ENCODE assay signal across 9 mouse cellular contexts in genomic region chr16:76406897-76407296, GRCm38 (mm10). TPM values are rescaled to one million over a fixed set of nuclear protein-coding genes. Genes with fewer than 3 reads are reported as not detected.
DNase-seq lines count a peak whose midpoint lies in the region; ATAC-seq and TF ChIP-seq lines count a peak whose summit lies in the region.
"Had no signal": no experiment of that assay in that cellular context is flagged by ENCODE, and none has a peak within 500 bp of the region (broad histone marks: within the 10 kb centered on the region; RNA-seq: fewer than 3 reads in every experiment).

No protein-coding gene starts in this region.

- no peak for ATAC-seq in kidney, postnatal 0 days (replicated peaks; ENCODE audit: low FRiP score, low read depth)
- no peak for ATAC-seq in intestine, embryonic 16.5 days

- H3K9ac ChIP-seq in kidney, postnatal 0 days (ENCODE audit: low read depth, low read length): no peak overlapping the region
- 0 out of 2 replicates have a peak overlapping the region, but pooled peaks have one; percentile 2 for H3K9ac ChIP-seq in intestine, embryonic 16.5 days (ENCODE audit: low read depth, low read length)

- H3K4me2 ChIP-seq in kidney, postnatal 0 days (ENCODE audit: low read length): peak overlapping the region; percentile 44
- peak overlapping the region; percentile 38 for H3K4me2 ChIP-seq in intestine, embryonic 16.5 days (ENCODE audit: low read depth, low read length)
- H3K4me2 ChIP-seq: midbrain, embryonic 11.5 days had no signal

- TF ChIP-seq CTCF in kidney, postnatal 0 days (IDR thresholded peaks at IDR 0.05; ENCODE audit: low read depth): no peak

- 0 out of 2 replicates have a peak overlapping the region, but pooled peaks have one; percentile 3 for H3K4me3 ChIP-seq in kidney, postnatal 0 days (replicated peaks; ENCODE audit: low read depth, low read length)
- no peak overlapping the region for H3K4me3 ChIP-seq in intestine, embryonic 16.5 days (ENCODE audit: low read length)

- DNase-seq in kidney, postnatal 0 days (ENCODE audit: low spot score): peak; percentile 44
- no peak for DNase-seq in kidney, adult 11 months
- peak; percentile 19 for DNase-seq in CD4-positive, CD25-positive, alpha-beta regulatory T cell, adult 2 months (ENCODE audit: low read depth, low spot score)
- peak; percentile 10 for DNase-seq in embryo, embryonic 10.5 days (ENCODE audit: low spot score)
- no peak for DNase-seq in ovary, postnatal 10 days (ENCODE audit: low spot score)
- DNase-seq in spleen, adult 12 weeks (ENCODE audit: low spot score): no peak
- DNase-seq in spleen, postnatal 14 days (ENCODE audit: low spot score in 2 of 2): no peak

- no peaks in the 10 kb centered on the region for H3K9me3 ChIP-seq in kidney, postnatal 0 days (replicated peaks; ENCODE audit: low read length)
- no peaks in the 10 kb centered on the region for H3K9me3 ChIP-seq in intestine, embryonic 16.5 days (ENCODE audit: control insufficient read depth, low read length)

- 24% methylated on average over 7 of the region's 7 CpGs for WGBS in kidney, postnatal 0 days
- 34% methylated on average over 7 of the region's 7 CpGs for WGBS in intestine, embryonic 16.5 days

- H3K4me1 ChIP-seq in kidney, postnatal 0 days (replicated peaks; ENCODE audit: insufficient read depth, low read length): no peaks in the 10 kb centered on the region
- peaks cover 10% of the 10 kb centered on the region for H3K4me1 ChIP-seq in intestine, embryonic 16.5 days (ENCODE audit: control insufficient read depth, insufficient read depth, low read length)

- no peaks in the 10 kb centered on the region for H3K27me3 ChIP-seq in kidney, postnatal 0 days (ENCODE audit: insufficient read depth, low read length)
- H3K27me3 ChIP-seq in intestine, embryonic 16.5 days (replicated peaks; ENCODE audit: control insufficient read depth, insufficient read depth, low read length): no peaks in the 10 kb centered on the region

- no peaks in the 10 kb centered on the region for H3K36me3 ChIP-seq in kidney, postnatal 0 days (ENCODE audit: insufficient read depth, low read length)
- no peaks in the 10 kb centered on the region for H3K36me3 ChIP-seq in intestine, embryonic 16.5 days (ENCODE audit: control insufficient read depth, insufficient read depth, low read length)

- H3K27ac ChIP-seq in kidney, postnatal 0 days: no peak overlapping the region
- no peak overlapping the region for H3K27ac ChIP-seq in intestine, embryonic 16.5 days (ENCODE audit: low read length)

RNA-seq across cellular contexts. Expression of gene Nrip1, which starts 33.3 kb away (rescaled TPM):
- 33.7 and 36.4 TPM in 2 replicates for polyA plus RNA-seq in kidney, postnatal 0 days (2015; fragmentation: Nextera tagmentation; extraction: Ambion mirVana)
- polyA plus RNA-seq in intestine, embryonic 16.5 days (2015; fragmentation: Nextera tagmentation; extraction: Ambion mirVana): 31.2 and 35.5 TPM in 2 replicates

Comparison
In these comparisons a context has a peak if more than half of its experiments do, and no peak if none do; other contexts are left out.
1. DNase-seq: peak in kidney, postnatal 0 days (single experiment), CD4-positive, CD25-positive, alpha-beta regulatory T cell, adult 2 months (single experiment) and embryo, embryonic 10.5 days (single experiment); none in kidney, adult 11 months (single experiment), ovary, postnatal 10 days (single experiment), spleen, adult 12 weeks (single experiment) and spleen, postnatal 14 days (0 of 2).